Mouse (Mus musculus) large intestine, adult 2 months (tissue): Measurements from ENCODE around the gene 2900026A02Rik. TPM values are rescaled to one million over a fixed set of nuclear protein-coding genes. Genes with fewer than 3 reads are reported as not detected.

ENCODE experiments used
- DNase-seq: peaks from one replicate; pipeline ENCODE4 v3.0.0-alpha.2; 2012; ENCODE audit warnings: low read depth, low spot score
- WGBS: fragments of 180-500 bp; shearing (Covaris S2); methylation state at CpG from one replicate; pipeline ENCODE4 v1.1.7; 2018; 5-methylcytosine and 5-hydroxymethylcytosine counted together
- polyA plus RNA-seq: library from polyadenylated mRNA; depleted of rRNA; stranded (reverse); fragments of >200 nt; gene quantifications from 2 replicates; pipeline ENCODE4 v1.2.3, GENCODE M21; 2012

Gene 2900026A02Rik
- polyA plus RNA-seq, 1 experiment, result 45.7 TPM

DNA sequence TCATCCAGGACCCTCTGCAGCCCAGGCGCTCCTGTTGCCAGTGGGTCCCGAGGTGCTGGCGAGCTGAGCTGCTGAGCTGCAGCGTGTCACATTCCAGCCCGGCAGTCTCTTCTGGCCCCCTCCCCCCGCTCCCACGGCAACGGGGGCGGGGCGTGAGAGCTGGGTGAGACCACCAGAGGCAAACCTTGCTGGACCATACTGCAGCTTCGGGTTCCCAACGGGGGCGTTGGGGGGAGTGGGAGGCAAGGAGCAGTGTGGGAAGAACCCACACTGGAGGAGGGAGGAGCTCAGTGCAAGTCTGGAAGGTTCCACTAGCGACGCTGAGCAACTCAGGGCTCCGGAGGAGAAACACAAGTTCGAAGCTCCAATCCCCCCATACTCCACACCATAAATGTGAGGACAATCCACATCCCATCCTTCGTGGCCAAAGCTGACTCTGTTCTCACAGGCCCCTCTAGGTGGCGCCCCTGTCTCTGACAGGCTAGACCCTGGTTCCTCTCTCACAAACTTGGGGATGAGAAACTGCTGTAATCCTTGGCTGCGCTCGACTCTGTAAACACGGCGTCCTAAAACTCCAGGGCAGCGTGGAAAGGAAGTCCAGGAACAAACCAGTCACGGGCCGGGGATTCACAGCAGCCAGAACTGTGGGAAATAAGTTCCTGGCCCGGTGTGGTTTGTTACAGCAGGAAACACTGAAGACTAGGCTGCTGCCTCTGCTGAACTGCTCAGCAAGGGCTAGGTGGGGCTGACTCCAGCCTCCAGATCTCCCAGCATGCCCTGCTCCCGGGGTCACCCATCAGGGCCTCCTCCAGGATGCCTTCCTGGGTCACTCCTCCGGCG is 41.0 kb downstream of the 2900026A02Rik start:
- WGBS, result 15% methylated on average over 30 of the region's 30 CpGs
- peak; percentile 67 for DNase-seq

DNA sequence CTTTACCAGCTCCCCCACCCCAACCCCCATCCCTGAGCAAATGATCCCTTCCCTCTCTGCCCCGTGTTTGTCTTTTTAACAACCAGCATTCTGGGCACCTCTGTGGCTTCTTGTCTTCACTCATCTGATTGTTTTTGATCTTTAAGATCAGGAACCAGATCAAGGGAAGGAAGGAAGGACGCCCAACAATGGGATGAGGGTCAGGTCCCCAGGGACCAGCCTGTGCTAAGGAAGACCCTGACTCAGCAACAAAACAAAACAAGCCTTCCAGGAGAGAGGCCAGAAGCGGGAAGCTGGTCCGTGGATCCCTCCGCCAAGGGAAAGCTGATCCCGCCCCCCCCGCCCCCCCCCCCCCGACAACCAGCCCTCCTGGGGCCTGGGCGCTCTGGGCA is 41.6 kb downstream of the 2900026A02Rik start:
- WGBS, result 50% methylated on average over 9 of the region's 9 CpGs
- DNase-seq, result no peak

DNA sequence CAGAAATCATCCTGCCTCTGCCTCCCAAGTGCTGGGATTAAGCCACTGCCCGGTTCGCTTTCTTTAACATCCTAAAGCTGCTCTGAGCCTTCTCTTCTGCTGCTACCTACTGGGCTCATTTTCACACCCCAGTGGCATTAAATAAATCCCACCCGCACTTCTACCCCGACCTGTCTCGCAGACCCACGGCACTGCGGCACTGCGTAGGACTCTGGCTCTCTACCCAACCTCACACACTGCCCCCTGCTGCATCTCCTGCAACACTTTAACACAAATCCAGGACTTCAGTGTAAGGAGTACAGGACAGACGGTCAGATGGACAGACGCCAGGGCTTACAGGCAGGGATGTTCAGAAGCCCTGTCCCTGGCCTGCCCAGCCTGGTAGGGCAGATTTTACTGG is 45.1 kb downstream of the 2900026A02Rik start:
- 83% methylated on average over 10 of the region's 10 CpGs for WGBS
- DNase-seq, result no peak

DNA sequence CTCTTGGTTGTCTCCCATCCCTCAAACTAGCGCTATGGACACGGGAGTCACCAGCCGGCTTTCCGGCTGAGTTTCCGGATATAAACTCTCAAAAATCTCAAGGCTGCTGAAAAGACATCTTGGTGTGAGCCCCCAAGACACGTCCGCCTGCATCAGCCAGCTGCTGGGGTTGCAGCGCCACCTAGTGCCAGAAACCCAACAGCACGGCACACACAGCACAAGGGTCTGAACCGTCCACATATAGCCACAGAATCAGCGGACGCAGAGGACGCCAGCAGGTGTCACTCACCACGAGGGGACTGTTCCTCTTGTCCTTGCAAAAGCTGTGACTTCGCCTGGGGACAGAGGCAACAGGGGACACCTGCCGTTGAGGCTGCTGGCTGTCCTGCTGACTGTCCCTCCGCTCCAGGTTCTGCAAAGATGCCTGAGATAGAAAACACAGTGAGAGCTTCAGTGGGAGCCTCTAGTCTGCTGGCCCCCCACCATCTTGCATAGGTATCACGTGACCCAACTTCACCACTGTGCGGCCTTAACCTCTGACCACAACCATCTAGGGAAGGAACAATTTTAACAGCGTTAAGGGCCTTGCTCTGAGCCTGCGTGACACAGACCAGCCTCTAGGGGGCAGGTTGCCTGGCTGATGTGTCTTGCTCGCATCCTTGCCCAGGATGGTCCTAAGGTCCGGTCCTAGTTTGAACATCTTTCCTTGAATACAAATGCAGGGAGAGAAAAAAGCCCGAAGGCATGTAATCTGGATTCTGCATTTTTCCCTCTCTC is 45.9 kb downstream of the 2900026A02Rik start:
- DNase-seq, result no peak
- 66% methylated on average over 24 of the region's 24 CpGs for WGBS

DNA sequence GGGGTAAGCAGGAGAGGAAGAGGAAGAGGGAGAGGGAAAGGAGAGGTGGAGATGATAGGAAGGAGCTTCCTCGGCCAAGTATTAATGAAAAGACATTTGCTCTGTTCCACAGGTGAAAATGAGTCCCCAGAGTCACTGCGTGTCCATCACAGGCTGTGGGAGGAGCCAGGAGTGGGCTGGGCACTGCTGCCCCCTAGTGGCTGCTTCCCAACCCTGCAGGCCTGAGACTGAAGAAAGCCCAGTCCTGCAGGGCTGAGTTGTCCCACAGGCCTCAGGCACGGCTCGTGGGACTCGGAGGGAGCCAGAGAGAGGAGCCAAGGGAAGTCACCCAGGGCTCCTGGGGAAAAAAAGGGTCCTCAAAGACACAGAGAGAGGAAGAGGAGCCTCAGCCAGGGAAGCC is 47.7 kb downstream of the 2900026A02Rik start:
- no peak for DNase-seq
- WGBS, result 10% methylated on average over 5 of the region's 5 CpGs

DNA sequence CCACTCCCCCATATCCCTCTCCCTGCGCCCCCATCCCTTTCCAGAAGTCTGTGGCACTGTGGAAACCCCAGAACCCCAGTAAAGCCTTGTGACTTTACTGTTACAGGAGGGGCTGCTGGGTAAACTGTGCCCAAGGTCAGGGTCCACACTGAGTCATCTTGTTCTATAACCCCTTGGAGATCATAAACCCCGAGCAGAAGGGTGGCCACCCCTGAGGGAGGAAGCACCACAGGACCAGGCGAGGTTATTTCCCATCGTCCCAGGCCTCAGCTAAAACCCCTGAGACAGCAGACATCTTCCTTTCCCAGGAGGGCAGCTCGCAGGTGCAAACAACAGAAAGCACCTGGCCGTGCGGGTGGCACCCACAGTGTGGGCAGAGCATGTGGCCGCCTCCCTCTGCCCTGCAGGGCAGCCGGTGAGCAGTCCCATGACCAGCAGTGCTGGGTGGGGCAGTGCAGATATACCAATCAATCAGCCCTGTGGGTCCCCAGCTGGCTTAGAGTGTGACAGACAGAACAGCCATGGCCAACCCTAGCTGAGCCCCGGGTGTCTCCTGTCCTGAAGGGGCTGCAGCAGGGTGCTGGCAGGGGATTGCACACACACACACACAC is 49.0 kb downstream of the 2900026A02Rik start:
- 39% methylated on average over 10 of the region's 10 CpGs for WGBS
- DNase-seq, result peak; percentile 67

DNA sequence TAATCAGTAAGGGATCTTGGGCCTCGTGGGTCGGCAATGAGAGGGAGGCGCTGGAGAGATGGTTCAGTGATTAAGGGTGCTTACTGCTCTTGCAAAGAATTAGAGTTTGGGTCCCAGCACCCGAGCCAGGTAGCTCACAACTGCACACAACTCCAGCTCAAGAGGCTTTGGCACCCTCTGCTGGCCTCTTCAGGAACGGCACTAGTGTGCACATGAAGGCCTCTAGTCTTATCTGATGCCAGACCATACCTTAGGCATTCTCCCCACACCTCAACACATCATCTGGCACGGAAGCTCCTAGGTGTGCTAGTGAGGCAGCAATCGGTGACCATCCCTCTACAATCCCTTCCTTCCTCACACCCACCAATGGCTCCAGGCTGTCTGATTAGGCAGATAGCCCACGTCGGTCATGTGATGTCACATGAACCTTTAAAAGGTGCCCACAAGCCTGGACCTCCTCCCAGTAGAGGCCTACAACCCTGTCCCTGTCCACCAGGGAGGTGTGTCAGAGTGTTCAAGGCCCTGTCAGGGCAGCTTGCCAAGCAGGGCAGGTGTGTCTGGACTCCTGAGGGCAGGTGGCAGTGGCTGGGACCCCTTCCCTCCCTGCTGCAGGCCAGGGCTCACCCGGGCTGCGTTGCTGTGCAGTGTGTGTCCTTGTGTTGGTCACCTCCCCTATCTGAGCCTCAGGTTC is 50.8 kb downstream of the 2900026A02Rik start:
- WGBS, result 61% methylated on average over 11 of the region's 11 CpGs
- DNase-seq, result peak; percentile 66

DNA sequence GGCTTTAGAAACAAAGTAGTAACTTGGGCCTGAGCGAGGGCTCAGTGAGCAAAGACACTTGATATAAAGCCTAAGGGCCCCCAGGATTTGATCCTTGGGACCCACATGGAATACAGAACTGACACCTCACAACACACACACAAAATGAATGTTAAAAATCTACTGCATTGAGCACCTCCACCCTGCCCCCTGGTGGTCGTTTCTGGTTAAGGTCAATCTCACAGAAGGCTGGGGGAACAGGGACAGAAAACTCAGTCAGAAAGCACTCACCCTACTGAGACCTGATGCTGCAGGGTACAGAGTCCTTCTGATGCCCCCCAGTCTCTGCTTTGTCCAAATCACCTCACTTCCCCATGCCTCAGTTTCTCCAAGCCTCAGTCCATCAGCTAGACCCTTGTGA is 53.3 kb downstream of the 2900026A02Rik start:
- no peak for DNase-seq
- 50% methylated on average over 2 of the region's 2 CpGs for WGBS

DNA sequence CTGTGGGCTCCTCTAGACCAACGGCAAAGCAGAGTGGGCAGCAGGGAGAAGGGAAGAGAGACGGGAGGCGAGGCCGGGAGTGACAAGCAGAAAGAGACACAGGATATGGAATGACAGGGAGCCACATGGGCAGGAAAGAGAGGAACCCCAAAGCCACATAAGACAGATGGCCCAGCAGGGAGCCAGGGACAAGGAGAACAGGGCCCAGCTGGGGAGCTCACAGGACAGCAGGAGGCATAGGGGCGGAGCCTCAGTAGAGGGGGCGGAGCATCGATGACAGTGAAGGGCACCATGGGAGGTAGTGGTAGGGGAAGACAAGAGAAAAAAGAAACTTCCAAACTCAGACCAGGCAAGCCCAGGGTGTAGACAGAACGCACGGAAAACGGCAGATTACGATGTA is 55.6 kb downstream of the 2900026A02Rik start:
- DNase-seq, result no peak
- WGBS, result 47% methylated on average over 11 of the region's 11 CpGs

DNA sequence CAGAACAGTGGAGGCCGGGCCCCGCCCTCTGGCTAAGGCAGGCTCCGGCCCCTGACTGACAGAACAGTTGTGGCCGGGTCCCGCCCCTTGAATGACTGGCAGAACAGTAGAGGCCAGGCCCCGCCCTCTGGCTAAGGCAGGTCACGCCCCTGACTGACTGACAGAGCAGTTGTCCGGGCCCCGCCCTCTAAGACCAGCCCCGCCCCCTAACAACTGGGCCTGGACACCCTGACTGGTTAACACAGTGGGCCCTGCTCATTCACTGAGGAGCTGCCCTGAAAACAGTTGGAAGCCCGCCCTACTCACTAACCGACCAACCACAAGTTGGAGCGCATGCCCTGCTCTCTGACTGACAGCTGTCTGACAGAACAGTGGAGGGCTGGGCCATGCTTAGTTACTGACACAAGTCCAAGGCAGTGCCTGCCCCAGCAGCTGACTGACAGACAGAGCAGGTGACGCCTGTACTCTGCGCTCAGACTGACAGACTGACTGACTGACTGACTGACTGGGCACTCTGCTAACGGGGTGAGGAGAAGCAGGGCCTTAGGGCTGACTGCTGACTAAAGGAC is 56.1 kb downstream of the 2900026A02Rik start:
- WGBS, result 16% methylated on average over 16 of the region's 16 CpGs
- DNase-seq, result peak; percentile 80

DNA sequence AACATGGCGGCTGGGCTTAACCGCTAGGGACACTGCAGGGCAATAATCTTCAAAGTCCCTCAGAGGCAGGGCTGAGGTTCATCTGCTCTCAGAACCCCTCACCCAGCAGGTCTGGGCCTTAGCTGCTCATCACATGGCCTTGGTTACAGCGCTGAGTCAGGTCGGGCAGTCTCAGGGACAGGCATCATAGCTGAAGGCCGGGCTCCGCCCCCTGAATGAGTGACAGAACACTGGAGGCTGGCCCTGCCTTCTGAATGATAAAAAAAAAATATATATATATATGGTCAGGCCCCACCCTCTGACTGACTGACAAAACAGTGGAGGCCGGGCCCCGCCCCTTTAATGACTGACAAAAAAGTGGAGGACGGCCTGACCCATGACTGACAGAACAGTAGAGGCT is 56.6 kb downstream of the 2900026A02Rik start:
- 33% methylated on average over 9 of the region's 9 CpGs for WGBS
- peak; percentile 61 for DNase-seq

DNA sequence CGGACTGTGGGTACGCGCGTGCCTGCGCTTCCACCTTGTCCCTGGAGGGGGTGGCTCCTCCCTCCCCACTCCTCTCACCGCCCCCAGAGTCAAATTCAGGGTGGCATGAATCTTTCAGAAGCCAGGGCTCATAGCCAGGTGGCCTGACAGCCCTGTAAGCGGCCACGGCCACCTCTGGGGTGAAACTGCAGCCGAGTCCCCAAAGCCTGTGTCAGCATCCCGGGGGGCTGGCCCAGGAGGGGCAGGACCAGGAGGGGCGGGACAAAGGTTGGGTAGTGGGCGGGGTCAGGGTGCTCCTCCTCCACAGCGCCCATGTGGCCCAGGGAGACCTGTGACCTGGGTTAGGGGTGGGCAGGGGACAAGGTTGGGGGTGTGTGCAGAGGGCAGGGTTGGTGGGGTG is 57.9 kb downstream of the 2900026A02Rik start:
- 47% methylated on average over 13 of the region's 13 CpGs for WGBS
- DNase-seq, result no peak

DNA sequence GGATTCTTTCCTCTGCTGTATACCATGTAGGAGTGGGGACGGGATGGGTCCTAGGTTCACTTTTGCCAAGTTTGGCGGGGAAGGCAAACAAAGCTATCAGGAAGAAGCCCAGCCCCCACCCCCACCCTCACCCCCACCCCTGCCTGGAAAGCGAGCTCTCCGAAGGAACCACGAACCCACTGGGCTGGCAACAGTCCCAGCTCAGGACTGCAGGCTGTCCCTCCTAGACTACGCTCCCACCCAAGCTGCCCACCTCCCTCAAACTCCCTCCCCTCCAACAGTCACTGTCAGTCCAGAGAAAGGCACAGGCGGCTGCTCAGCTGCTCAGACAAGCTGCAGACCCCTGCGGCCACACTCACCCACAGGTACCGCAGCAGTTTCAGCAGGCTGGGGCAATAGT is 58.3 kb downstream of the 2900026A02Rik start:
- WGBS, result 51% methylated on average over 9 of the region's 9 CpGs
- DNase-seq, result no peak

DNA sequence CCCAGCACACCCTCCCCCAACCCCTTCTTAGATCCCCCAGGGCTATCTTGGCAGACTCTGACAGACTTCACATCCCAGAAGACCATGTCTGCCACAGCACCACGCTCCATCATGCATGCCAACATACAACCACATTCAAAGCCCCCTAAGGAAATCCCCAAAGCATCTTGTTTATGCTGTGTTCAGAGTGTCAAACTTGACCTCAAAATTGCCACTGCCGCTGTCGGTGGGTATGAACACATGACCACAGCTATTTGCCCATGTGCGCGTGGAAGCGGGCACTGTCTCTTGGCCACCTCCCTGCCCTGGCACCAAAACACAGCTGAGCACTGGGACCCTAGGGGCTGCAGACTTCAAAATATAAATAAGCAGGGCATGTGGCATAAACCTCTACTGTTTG is 59.5 kb downstream of the 2900026A02Rik start:
- 82% methylated on average over 6 of the region's 6 CpGs for WGBS
- no peak for DNase-seq

DNA sequence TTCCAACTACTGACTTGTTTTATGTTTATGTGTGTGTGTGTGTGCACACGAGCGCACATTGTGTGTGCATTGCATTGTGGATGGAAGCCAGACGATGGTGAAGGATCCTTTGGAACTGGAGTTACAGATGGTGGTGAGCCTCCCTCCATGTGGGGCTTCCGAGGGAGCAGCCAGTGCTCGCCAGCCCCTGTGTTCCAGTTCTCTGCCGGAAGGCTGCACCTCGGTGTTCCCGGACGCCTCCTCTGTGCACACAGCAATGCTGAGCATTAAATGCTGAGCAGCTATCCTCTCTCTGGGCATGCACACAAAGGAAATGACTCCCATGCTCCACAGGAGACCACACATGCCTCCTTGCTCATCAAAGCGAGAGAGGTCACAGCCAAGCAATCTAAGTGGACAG is 60.7 kb downstream of the 2900026A02Rik start:
- DNase-seq, result no peak
- WGBS, result 84% methylated on average over 10 of the region's 10 CpGs

DNA sequence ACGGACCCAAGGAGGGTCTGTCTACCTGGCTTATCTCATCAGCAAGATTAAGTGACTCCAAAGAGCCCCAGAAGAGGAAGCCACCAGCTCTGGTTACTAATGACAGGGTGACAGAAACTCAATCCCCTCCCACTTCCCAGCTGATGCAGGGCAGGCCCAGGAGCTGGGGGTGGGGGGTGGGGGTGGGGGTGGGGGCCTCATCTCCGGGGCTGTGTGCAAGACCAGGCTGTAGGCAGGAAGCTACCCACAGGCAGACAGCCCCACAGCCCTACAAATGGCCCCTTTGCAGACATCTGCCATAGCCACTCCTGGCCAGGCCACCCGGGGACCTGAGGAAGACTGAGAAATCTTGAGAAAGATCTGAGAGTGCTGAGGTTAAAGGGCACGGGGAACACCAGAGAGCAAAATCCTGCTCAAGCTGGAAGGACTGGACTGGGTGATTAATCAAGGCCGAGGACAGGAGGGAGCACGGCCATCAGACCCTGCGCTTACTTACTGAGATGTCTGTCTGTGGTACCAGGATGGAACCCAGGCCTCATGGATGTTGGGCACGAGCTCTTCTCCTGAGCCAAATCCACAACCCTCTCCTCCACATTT is 62.2 kb downstream of the 2900026A02Rik start:
- 64% methylated on average over 8 of the region's 8 CpGs for WGBS
- no peak for DNase-seq

DNA sequence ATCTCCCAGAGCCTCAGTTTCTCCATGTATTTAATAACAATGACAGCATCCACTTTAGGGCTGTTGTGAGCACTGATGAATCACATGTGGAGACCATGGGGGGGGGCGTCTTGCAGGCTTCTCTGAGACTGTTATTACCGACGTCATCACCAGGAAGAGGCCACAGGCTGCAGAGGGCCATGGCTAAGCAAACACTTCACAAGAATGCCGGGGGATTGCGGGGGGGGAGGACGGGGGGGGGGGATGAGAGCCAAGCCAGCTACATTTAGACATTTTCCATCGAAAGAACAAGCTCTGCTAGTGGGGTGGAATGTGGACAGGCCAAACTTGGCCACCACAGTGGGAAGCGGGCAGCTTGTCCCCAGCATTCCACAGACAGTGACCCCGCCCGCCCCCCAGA is 63.4 kb downstream of the 2900026A02Rik start:
- no peak for DNase-seq
- WGBS, result 41% methylated on average over 10 of the region's 10 CpGs

DNA sequence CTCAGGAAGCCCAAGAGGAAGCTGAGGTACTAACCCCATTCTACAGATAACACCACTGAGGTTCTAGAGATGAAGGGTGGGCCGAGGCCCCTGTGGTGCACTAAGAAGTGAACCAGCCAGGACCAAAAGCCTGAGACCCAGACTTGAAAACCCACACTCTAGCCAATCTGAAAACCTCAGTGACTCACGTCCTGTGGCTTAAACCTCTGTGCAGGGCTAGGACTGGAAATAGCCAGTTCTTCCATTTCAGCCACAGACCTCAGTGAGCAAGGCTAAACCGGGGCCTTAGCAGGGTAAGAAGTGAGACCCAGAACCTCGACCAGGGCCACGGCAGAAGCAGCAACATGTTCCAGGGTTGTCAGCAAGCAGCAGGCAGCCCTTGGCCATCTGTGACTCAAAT is 64.0 kb downstream of the 2900026A02Rik start:
- DNase-seq, result no peak
- 74% methylated on average over 5 of the region's 5 CpGs for WGBS

DNA sequence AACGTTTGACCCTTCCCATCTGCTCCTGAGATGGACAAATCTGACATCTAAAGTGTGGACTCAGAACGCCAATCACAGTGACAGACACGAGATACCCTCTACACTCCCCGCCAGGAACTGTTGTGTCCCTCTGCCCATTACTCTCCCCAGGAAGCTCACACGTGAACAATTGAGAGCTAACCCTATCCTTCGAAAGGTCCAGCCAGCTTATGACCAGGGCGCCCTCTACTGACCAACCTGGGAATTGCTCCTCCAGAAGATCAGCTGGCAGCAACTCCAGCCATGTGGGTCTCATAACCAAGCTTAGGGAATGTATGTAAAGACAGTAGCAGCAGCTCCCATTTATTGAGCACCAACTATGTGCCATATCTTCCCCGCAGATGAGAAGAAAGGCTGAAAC is 65.9 kb downstream of the 2900026A02Rik start:
- no peak for DNase-seq
- WGBS, result 6% methylated on average over 8 of the region's 8 CpGs
